Mouse (Mus musculus): ENCODE results near the gene S1pr1.

S1pr1 gene

GRCm38 (mm10) chr3:115712808-115713200 lies 2.1 kb downstream of the S1pr1 start:
- peak; percentile 64 to 71 for DNase-seq (ENCODE audit: low spot score in 2 of 2)

GRCm38 (mm10) chr3:115711924-115712807 lies 2.7 kb downstream of the S1pr1 start:
- DNase-seq (ENCODE audit: low spot score in 2 of 2) = no peak

GRCm38 (mm10) chr3:115711393-115711792 lies 3.5 kb downstream of the S1pr1 start:
- no peak for DNase-seq (ENCODE audit: low spot score in 2 of 2)

- DNase-seq (ENCODE audit: low spot score in 2 of 2) = no peak
Measured at GRCm38 (mm10) chr3:115710051-115710450, 4.8 kb downstream of the S1pr1 start.

- peak in 1 of 2 experiments; percentile 14 for DNase-seq (ENCODE audit: low spot score in 2 of 2)
Measured at GRCm38 (mm10) chr3:115709118-115709574, 5.7 kb downstream of the S1pr1 start.

- DNase-seq (ENCODE audit: low spot score in 2 of 2) = no peak
Measured at GRCm38 (mm10) chr3:115706736-115707135, 8.1 kb downstream of the S1pr1 start.

GRCm38 (mm10) chr3:115704254-115704908 lies 10.5 kb downstream of the S1pr1 start:
- no peak for DNase-seq (ENCODE audit: low spot score in 2 of 2)

GRCm38 (mm10) chr3:115703720-115704119 lies 11.2 kb downstream of the S1pr1 start:
- DNase-seq (ENCODE audit: low spot score in 2 of 2) = no peak

GRCm38 (mm10) chr3:115702089-115702488 lies 12.8 kb downstream of the S1pr1 start:
- DNase-seq (ENCODE audit: low spot score in 2 of 2) = no peak

- no peak for DNase-seq (ENCODE audit: low spot score in 2 of 2)
Measured at GRCm38 (mm10) chr3:115695194-115695891, 19.5 kb downstream of the S1pr1 start.

GRCm38 (mm10) chr3:115694168-115694567 lies 20.7 kb downstream of the S1pr1 start:
- DNase-seq (ENCODE audit: low spot score in 2 of 2) = no peak

- DNase-seq (ENCODE audit: low spot score in 2 of 2) = no peak
Measured at GRCm38 (mm10) chr3:115693390-115693789, 21.5 kb downstream of the S1pr1 start.

- no peak for DNase-seq (ENCODE audit: low spot score in 2 of 2)
Measured at GRCm38 (mm10) chr3:115692857-115693256, 22.0 kb downstream of the S1pr1 start.

- no peak for DNase-seq (ENCODE audit: low spot score in 2 of 2)
Measured at GRCm38 (mm10) chr3:115692384-115692783, 22.5 kb downstream of the S1pr1 start.

GRCm38 (mm10) chr3:115689920-115690319 lies 25.0 kb downstream of the S1pr1 start:
- DNase-seq (ENCODE audit: low spot score in 2 of 2) = no peak

GRCm38 (mm10) chr3:115689352-115689751 lies 25.5 kb downstream of the S1pr1 start:
- DNase-seq (ENCODE audit: low spot score in 2 of 2) = no peak

GRCm38 (mm10) chr3:115687821-115688220 lies 27.1 kb downstream of the S1pr1 start:
- no peak for DNase-seq (ENCODE audit: low spot score in 2 of 2)

GRCm38 (mm10) chr3:115682328-115683088 lies 32.4 kb downstream of the S1pr1 start:
- peak in 1 of 2 experiments; percentile 9 for DNase-seq (ENCODE audit: low spot score in 2 of 2)

- DNase-seq (ENCODE audit: low spot score in 2 of 2) = no peak
Measured at GRCm38 (mm10) chr3:115681184-115681583, 33.7 kb downstream of the S1pr1 start.

GRCm38 (mm10) chr3:115679022-115679421 lies 35.9 kb downstream of the S1pr1 start:
- no peak for DNase-seq (ENCODE audit: low spot score in 2 of 2)

All from urinary bladder, postnatal 36 days (tissue).